In the genomic region with DNA sequence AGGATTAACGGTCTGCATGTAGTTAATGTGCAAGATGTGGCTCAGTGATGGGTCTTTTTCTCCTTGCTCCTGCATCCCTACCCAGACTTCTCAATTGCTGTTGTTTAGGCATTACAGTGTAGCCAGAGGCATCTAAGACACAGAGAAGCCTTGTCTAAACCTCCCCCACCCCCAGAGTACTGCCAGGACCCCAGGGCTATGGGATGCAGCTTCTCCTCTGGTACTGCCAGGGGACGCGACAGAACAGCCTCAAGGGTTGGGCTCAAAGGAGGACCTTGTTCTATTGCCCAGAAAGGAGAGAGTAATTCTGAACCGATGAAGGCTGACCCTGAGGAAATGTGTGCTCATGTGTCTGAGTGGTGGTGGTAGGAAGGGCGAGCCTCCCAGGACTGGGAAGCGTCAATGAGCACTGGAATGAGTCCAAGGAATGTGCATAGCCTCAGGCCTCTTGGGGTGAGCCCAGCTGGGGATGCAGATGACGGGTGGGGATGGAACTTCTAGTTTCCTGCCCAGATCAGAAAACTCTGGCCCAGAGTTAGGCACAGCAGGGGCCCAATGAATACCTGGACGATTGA, we compare ENCODE assay signal across 9 mouse cellular contexts. TPM values are rescaled to one million over a fixed set of nuclear protein-coding genes. Genes with fewer than 3 reads are reported as not detected.
DNase-seq lines count a peak whose midpoint lies in the region; ATAC-seq lines count a peak whose summit lies in the region.
"Had no signal": no experiment of that assay in that cellular context is flagged by ENCODE, and none has a peak within 500 bp of the region (broad histone marks: within the 10 kb centered on the region; RNA-seq: fewer than 3 reads in every experiment).

No protein-coding gene starts in this region.

- H3K36me3 ChIP-seq in neural tube, embryonic 15.5 days: peaks cover 90% of the 10 kb centered on the region

- peak; percentile 38 for DNase-seq in layer of hippocampus, adult 9-11 months
- no peak for DNase-seq in layer of hippocampus, adult 8-10 months (ENCODE audit: low spot score in 2 of 2)
- DNase-seq in adrenal gland, postnatal 14 days: peak; percentile 54
- DNase-seq in heart, postnatal 25 days (ENCODE audit: low spot score): peak; percentile 76
- DNase-seq in right cerebral cortex, adult 18-20 months: no peak
- DNase-seq in thymus, postnatal 14 days: no peak
- DNase-seq in cerebellum, adult 18-20 months: no peak

- H3K27me3 ChIP-seq in neural tube, embryonic 15.5 days (replicated peaks): no peaks in the 10 kb centered on the region
- H3K27me3 ChIP-seq: hindbrain, embryonic 15.5 days had no signal

- ATAC-seq in neural tube, embryonic 15.5 days (ENCODE audit: low FRiP score): peak; percentile 38; the same call in 1 of the 2 replicates

- 66% methylated on average over 8 of the region's 8 CpGs for WGBS in neural tube, embryonic 15.5 days

- intact Hi-C loops in heart, postnatal 25 days (cut with DNase I): no loop called here

- H3K9me3 ChIP-seq in neural tube, embryonic 15.5 days (replicated peaks): no peaks in the 10 kb centered on the region
- H3K9me3 ChIP-seq: hindbrain, embryonic 15.5 days had no signal

- H3K4me1 ChIP-seq in neural tube, embryonic 15.5 days: 0 out of 2 replicates have a peak, but pooled peaks cover 4% of the 10 kb centered on the region
- H3K4me1 ChIP-seq: hindbrain, embryonic 15.5 days had no signal

- no peak overlapping the region for H3K9ac ChIP-seq in neural tube, embryonic 15.5 days (replicated peaks)
- H3K9ac ChIP-seq: hindbrain, embryonic 15.5 days had no signal

- 0 out of 2 replicates have a peak overlapping the region, but pooled peaks have one; percentile 18 for H3K27ac ChIP-seq in neural tube, embryonic 15.5 days (replicated peaks)
- H3K27ac ChIP-seq: hindbrain, embryonic 15.5 days had no signal

- H3K4me3 ChIP-seq in neural tube, embryonic 15.5 days (replicated peaks): no peak overlapping the region
- H3K4me3 ChIP-seq: hindbrain, embryonic 15.5 days had no signal

- H3K4me2 ChIP-seq in neural tube, embryonic 15.5 days: no peak overlapping the region
- H3K4me2 ChIP-seq: hindbrain, embryonic 15.5 days had no signal

RNA-seq across cellular contexts. Expression of a gene that starts 19.1 kb away (rescaled TPM):
- total RNA-seq in layer of hippocampus, adult 8-10 months (2022): 1 to 10 TPM; 1.6 to 5.2 (median 3.2) TPM
- total RNA-seq in adrenal gland, postnatal 14 days (2021): 14.7 and 24.7 TPM in 2 replicates
- total RNA-seq in heart, postnatal 25 days (2021): 1 to 10 TPM; 5.0 to 5.6 TPM
- polyA plus RNA-seq in neural tube, embryonic 15.5 days (2015; fragmentation: Nextera tagmentation; extraction: Ambion mirVana): 5.3 and 33.8 TPM in 2 replicates

RNA-seq across cellular contexts. Expression of a gene that starts 25.4 kb away (rescaled TPM):
- total RNA-seq in layer of hippocampus, adult 8-10 months (2022): 10 to 100 TPM; 72.9 to 77.5 (median 75.4) TPM
- total RNA-seq in adrenal gland, postnatal 14 days (2021): 77.0 and 87.6 TPM in 2 replicates
- 10 to 100 TPM; 40.6 to 44.3 TPM for total RNA-seq in heart, postnatal 25 days (2021)
- polyA plus RNA-seq in neural tube, embryonic 15.5 days (2015; fragmentation: Nextera tagmentation; extraction: Ambion mirVana): 89.3 and 96.0 TPM in 2 replicates

RNA-seq across cellular contexts. Expression of a gene that starts 25.7 kb away (rescaled TPM):
- 10 to 100 TPM; 16.0 to 20.2 (median 17.1) TPM for total RNA-seq in layer of hippocampus, adult 8-10 months (2022)
- total RNA-seq in adrenal gland, postnatal 14 days (2021): 29.6 and 30.5 TPM in 2 replicates
- total RNA-seq in heart, postnatal 25 days (2021): 10 to 100 TPM; 18.2 to 20.9 TPM
- 48.4 and 50.0 TPM in 2 replicates for polyA plus RNA-seq in neural tube, embryonic 15.5 days (2015; fragmentation: Nextera tagmentation; extraction: Ambion mirVana)

RNA-seq across cellular contexts. Expression of a gene that starts 33.6 kb away (rescaled TPM):
- 10 to 100 TPM; 68.2 to 77.3 (median 71.5) TPM for total RNA-seq in layer of hippocampus, adult 8-10 months (2022)
- total RNA-seq in adrenal gland, postnatal 14 days (2021): 11.5 and 12.8 TPM in 2 replicates
- under 1 TPM; 0.68 to 0.84 TPM for total RNA-seq in heart, postnatal 25 days (2021)
- polyA plus RNA-seq in neural tube, embryonic 15.5 days (2015; fragmentation: Nextera tagmentation; extraction: Ambion mirVana): 16.0 and 18.7 TPM in 2 replicates

RNA-seq across cellular contexts. Expression of a gene that starts 38.1 kb away (rescaled TPM):
- 1 to 10 TPM; 1.8 to 7.9 (median 5.0) TPM for total RNA-seq in layer of hippocampus, adult 8-10 months (2022)
- 27.9 and 30.7 TPM in 2 replicates for total RNA-seq in adrenal gland, postnatal 14 days (2021)
- 10 to 100 TPM; 14.1 to 18.0 TPM for total RNA-seq in heart, postnatal 25 days (2021)
- polyA plus RNA-seq in neural tube, embryonic 15.5 days (2015; fragmentation: Nextera tagmentation; extraction: Ambion mirVana): 4.2 and 7.5 TPM in 2 replicates

Comparison
In these comparisons a context has a peak if more than half of its experiments do, and no peak if none do; other contexts are left out.
1. DNase-seq: peak in layer of hippocampus, adult 9-11 months (single experiment), adrenal gland, postnatal 14 days (single experiment) and heart, postnatal 25 days (single experiment); none in layer of hippocampus, adult 8-10 months (0 of 2), right cerebral cortex, adult 18-20 months (single experiment), thymus, postnatal 14 days (single experiment) and cerebellum, adult 18-20 months (0 of 2).